Mouse (Mus musculus) myocyte (in vitro differentiated cells): Measurements from ENCODE around the gene Atp11c.

Experiments
- E2F4 ChIP-seq: IDR thresholded peaks from one replicate; pipeline ENCODE4 v1.6.1; 2011; ENCODE audit warnings: mild to moderate bottlenecking, control low read depth, moderate library complexity; ENCODE audit not compliant: insufficient read depth
- MAX ChIP-seq: IDR thresholded peaks from one replicate; pipeline ENCODE4 v1.6.1; 2011; ENCODE audit warnings: low read depth, mild to moderate bottlenecking, control low read depth
- MYOD1 ChIP-seq, 3 experiments: IDR thresholded peaks; one replicate each; pipeline ENCODE4 v1.6.1; 2011; ENCODE audit warnings: control low read depth in 2 of 3, low read depth in 2 of 3, mild to moderate bottlenecking in 2 of 3, moderate library complexity in 1 of 3; ENCODE audit not compliant: insufficient read length in 2 of 3, control insufficient read depth in 1 of 3
- MYOG ChIP-seq, 3 experiments: IDR thresholded peaks; one replicate each; pipeline ENCODE4 v1.6.1; 2011; ENCODE audit warnings: control low read depth in 2 of 3, low read depth in 2 of 3, mild to moderate bottlenecking in 2 of 3; ENCODE audit not compliant: insufficient read length in 2 of 3, control insufficient read depth in 1 of 3, insufficient read depth in 1 of 3
- POLR2A ChIP-seq: IDR thresholded peaks from one replicate; pipeline ENCODE4 v1.6.1; 2011; ENCODE audit warnings: low read depth, mild to moderate bottlenecking, control low read depth, moderate library complexity; ENCODE audit not compliant: insufficient read length
- POLR2AphosphoS2 ChIP-seq: IDR thresholded peaks from one replicate; pipeline ENCODE4 v1.6.1; 2011; ENCODE audit warnings: low read depth, control low read depth; ENCODE audit not compliant: insufficient read length
- REST ChIP-seq: IDR thresholded peaks from one replicate; pipeline ENCODE4 v1.6.1; 2011; ENCODE audit warnings: mild to moderate bottlenecking, control low read depth, moderate library complexity; ENCODE audit not compliant: insufficient read depth, insufficient read length
- SRF ChIP-seq: IDR thresholded peaks from one replicate; pipeline ENCODE4 v1.6.1; 2011; ENCODE audit warnings: low read depth; ENCODE audit not compliant: control insufficient read depth, insufficient read length
- TCF12 ChIP-seq: IDR thresholded peaks from one replicate; pipeline ENCODE4 v1.6.1; 2011; ENCODE audit warnings: mild to moderate bottlenecking, control low read depth; ENCODE audit not compliant: poor library complexity, insufficient read depth, severe bottlenecking
- TCF3 ChIP-seq: IDR thresholded peaks from one replicate; pipeline ENCODE4 v1.6.1; 2011; ENCODE audit warnings: low read depth, control low read depth; ENCODE audit not compliant: insufficient read length
- USF1 ChIP-seq: IDR thresholded peaks from one replicate; pipeline ENCODE4 v1.6.1; 2011; ENCODE audit warnings: low read depth, mild to moderate bottlenecking, control low read depth, moderate library complexity

DNA sequence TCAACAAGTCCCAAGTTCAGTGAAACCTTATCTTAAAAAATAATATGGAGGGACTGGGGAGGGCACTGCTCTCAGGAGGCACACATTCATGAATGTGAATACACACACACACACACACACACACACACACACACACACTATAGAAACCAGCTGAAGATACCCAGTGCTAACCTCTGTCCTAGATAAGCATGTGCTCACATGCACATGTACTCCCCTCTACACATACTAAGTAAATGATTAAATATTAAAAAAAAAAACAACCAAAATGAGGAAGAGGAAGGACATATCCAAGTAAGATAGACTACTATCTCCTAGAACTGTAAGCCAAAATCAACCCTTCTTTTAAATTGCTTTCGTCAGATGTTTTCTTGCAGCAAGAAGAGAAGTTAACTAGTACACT, 205.6 kb downstream of the Atp11c start:
- no peak for TF ChIP-seq MAX
- TF ChIP-seq POLR2A = no peak
- TF ChIP-seq TCF12 = no peak
- TF ChIP-seq POLR2AphosphoS2 = no peak
- TF ChIP-seq E2F4 = no peak
- no peak for TF ChIP-seq MYOD1 (IDR thresholded peaks at IDR 0.05; ENCODE audit: control insufficient read depth in 1 of 3, insufficient read length in 2 of 3, low read depth in 2 of 3)
- TF ChIP-seq SRF = no peak
- TF ChIP-seq MYOG (IDR thresholded peaks at IDR 0.05; ENCODE audit: control insufficient read depth in 1 of 3, insufficient read depth in 1 of 3, insufficient read length in 2 of 3, low read depth in 2 of 3) = no peak
- TF ChIP-seq REST = no peak
- no peak for TF ChIP-seq TCF3
- TF ChIP-seq USF1 = no peak
